Mouse (Mus musculus): ENCODE results near the gene Irf6.

Irf6 gene

GRCm38 (mm10) chr1:193156316-193157110, 3.6 kb downstream of the Irf6 start:
- DNase-seq (ENCODE audit: low spot score in 2 of 2): no peak

- no peak for DNase-seq (ENCODE audit: low spot score in 2 of 2)
These were observed 4.2 kb downstream of the Irf6 start for GRCm38 (mm10) chr1:193157111-193157492.

- no peak for DNase-seq (ENCODE audit: low spot score in 2 of 2)
These were observed 6.3 kb downstream of the Irf6 start for GRCm38 (mm10) chr1:193159163-193159562.

- no peak for DNase-seq (ENCODE audit: low spot score in 2 of 2)
These were observed 6.7 kb downstream of the Irf6 start for GRCm38 (mm10) chr1:193159613-193160012.

GRCm38 (mm10) chr1:193160317-193161032, 7.6 kb downstream of the Irf6 start:
- DNase-seq (ENCODE audit: low spot score in 2 of 2): no peak

- DNase-seq (ENCODE audit: low spot score in 2 of 2): no peak
These were observed 14.8 kb downstream of the Irf6 start, which contains the start of gene A130010J15Rik for GRCm38 (mm10) chr1:193167746-193168145. A130010J15Rik (plus strand) TSS chr1:193168046.

- no peak for DNase-seq (ENCODE audit: low spot score in 2 of 2)
These were observed 16.3 kb downstream of the Irf6 start for GRCm38 (mm10) chr1:193169228-193169627.

GRCm38 (mm10) chr1:193169856-193170255, 16.9 kb downstream of the Irf6 start:
- no peak for DNase-seq (ENCODE audit: low spot score in 2 of 2)

- peak; percentile 93 to 96 for DNase-seq (ENCODE audit: low spot score in 2 of 2)
These were observed 20.3 kb downstream of the Irf6 start for GRCm38 (mm10) chr1:193172991-193173809.

- DNase-seq (ENCODE audit: low spot score in 2 of 2): no peak
These were observed 20.9 kb downstream of the Irf6 start for GRCm38 (mm10) chr1:193173810-193174129.

GRCm38 (mm10) chr1:193174143-193174733, 21.3 kb downstream of the Irf6 start:
- DNase-seq (ENCODE audit: low spot score in 2 of 2): no peak

- no peak for DNase-seq (ENCODE audit: low spot score in 2 of 2)
These were observed 28.2 kb downstream of the Irf6 start for GRCm38 (mm10) chr1:193181104-193181503.

- DNase-seq (ENCODE audit: low spot score in 2 of 2): no peak
These were observed 35.3 kb downstream of the Irf6 start for GRCm38 (mm10) chr1:193188257-193188656.

GRCm38 (mm10) chr1:193189151-193189621, 36.3 kb downstream of the Irf6 start:
- DNase-seq (ENCODE audit: low spot score in 2 of 2): no peak

GRCm38 (mm10) chr1:193189771-193190170, 36.9 kb downstream of the Irf6 start:
- DNase-seq (ENCODE audit: low spot score in 2 of 2): no peak

GRCm38 (mm10) chr1:193191675-193192283, 38.9 kb downstream of the Irf6 start:
- DNase-seq (ENCODE audit: low spot score in 2 of 2): no peak

- DNase-seq (ENCODE audit: low spot score in 2 of 2): no peak
These were observed 41.7 kb downstream of the Irf6 start for GRCm38 (mm10) chr1:193194416-193195140.

- DNase-seq (ENCODE audit: low spot score in 2 of 2): no peak
These were observed 42.4 kb downstream of the Irf6 start for GRCm38 (mm10) chr1:193195169-193195810.

- no peak for DNase-seq (ENCODE audit: low spot score in 2 of 2)
These were observed 44.7 kb downstream of the Irf6 start for GRCm38 (mm10) chr1:193197494-193198205.

Data from right cerebral cortex, postnatal 36 days (tissue).